Mouse (Mus musculus): ENCODE measurements around the gene Rab9.

Gene Rab9

DNA sequence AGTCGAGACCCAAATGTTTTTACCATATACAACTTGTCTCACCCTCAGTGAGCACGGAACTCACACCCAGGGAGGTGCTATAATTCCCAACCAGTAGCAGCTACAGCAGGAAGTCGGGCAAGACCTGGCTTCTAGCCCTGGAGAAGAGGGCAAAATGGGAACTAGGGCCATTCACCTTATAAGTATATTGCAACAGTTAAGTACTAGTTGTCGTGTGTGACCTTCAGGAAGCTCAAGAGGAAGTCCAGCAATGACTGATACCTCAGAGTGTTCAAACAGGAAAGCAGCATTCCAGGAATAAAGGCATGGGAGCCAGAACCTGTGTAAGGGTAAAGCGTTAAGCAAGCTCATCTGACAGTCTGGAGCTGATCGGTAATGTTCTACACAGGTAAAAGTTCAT, 26.1 kb downstream of the Rab9 start:
- DNase-seq (ENCODE audit: low read depth), result no peak

DNA sequence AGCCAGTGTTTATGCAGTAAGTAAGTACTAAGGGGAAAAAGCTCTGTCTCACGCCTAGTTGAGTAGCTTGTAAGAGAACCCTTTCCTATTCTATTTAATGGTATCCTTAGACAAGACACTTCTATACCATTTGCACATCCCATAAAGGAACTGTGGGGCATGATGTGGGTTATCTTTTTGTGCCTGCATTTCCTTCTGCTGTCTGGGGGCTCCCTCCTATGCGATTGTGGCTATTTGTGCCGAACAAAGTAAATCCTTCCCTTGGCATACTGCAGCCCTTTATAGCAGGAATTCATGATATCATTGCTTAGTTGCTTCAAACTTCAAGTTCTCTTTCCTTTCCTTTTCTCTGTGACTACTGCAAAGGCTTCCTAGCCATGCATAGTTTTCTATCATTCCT, 35.1 kb downstream of the Rab9 start:
- no peak for DNase-seq (ENCODE audit: low read depth)

DNA sequence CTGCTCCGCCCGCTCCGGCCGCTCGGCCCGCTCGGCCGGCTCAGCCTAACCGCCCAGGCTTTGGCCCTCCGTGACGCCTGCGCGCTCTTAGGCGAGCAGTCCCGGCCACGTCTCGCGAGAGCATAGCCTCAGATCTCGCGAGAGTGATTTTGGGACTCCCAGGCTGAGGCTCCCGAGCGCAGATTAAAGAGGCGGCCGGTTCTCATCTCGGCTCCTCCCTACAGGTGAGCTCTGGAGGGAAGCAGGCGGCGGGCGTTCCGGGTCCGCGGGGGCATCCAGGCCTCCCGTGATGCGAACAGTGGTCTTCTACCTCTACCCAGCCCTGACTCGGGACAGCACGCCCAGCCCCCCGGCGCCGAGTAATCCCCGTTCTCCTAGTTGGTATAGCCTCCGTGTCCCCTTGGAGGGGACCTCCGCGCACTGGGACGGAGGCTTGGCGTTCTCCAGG, 39.0 kb downstream of the Rab9 start, which contains the start of gene Ofd1:
TSS of gene Ofd1 (minus strand) at position 89 of the 448 bp plus-strand sequence.
- peak; percentile 95 for DNase-seq (ENCODE audit: low read depth)

DNA sequence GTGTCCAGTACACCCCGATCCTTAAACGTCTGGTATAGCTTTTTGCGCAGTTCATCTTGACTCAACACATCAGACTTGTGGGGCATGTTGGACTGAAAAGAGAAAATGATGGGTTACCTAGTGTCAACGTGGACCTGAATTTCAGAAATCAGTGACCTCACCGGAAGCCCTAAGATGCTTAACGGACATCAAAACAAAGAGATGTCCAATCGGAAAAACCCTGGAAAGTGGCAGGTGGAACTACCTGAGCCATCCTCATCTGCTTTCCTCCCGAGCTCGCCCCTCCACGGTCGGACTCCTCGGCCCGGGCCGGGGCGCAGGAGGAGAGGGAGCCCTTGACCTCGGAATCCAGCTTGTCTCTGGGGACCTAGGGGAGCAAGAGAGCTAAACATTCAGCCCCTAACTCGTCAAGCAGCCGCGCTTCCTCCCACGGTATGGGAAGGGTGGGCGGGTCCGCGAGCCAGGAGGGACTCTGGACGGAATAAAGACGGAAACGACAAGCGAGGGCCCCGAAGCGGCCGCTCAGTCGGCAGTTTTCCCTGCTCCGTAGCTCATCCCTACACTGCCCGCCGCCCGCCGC, 39.5 kb downstream of the Rab9 start, which contains the start of gene Trappc2:
TSS of gene Trappc2 (plus strand) at position 539 of the 580 bp plus-strand sequence.
- peak; percentile 48 for DNase-seq (ENCODE audit: low read depth)

DNA sequence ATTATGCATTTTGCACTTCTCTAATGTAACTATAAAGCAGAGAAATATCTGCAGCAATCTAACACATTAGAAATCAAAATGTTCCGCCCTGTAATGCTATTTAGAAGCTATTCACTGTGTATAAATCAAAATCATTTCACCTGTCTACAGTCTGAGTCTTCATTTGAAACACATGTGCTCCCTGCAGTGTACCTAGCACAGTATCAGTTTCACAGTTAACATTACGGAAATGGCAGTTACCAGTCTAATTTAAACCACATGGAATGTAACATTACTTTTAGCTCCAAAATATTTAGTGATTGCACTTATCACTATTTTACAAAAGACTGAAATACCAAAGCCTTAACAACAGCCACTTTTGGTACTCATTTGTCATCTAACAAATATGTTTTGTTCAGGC, 44.9 kb downstream of the Rab9 start:
- no peak for DNase-seq (ENCODE audit: low read depth)

GRCm38 (mm10) chrX:166416196-166416595, 63.5 kb downstream of the Rab9 start:
- DNase-seq (ENCODE audit: low read depth), result peak; percentile 47

DNA sequence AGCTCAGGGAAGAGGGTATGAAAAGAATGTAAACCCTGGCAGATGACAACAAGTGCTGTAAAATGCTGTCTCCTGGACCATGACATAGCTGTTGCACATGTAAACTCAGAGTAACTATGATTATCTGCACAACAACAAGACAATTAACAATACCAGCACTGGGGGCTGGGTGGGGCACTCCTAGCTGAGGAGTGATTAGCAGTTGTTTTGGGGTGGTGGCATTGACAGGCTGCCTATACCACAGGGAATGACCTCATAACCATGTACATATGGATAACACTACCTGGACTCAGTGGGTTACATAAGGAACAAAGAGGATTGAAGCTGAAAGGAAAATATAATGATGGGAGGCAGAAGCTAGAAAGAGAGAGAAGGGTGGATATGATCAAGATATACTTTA, 71.8 kb downstream of the Rab9 start:
- no peak for DNase-seq (ENCODE audit: low read depth)
